Mouse (Mus musculus) intestine, postnatal 0 days (tissue): Measurements from ENCODE around the gene Itpk1. TPM values are rescaled to one million over a fixed set of nuclear protein-coding genes. Genes with fewer than 3 reads are reported as not detected.

Experiments used
- ATAC-seq: fragments of 200-750 bp; cut with Nextera tagmentation; 2 replicates; pipeline ENCODE4 v1.8.0; 2017; ENCODE audit warnings: mild to moderate bottlenecking, moderate TSS enrichment, moderate library complexity
- H3K27ac ChIP-seq: fragments of 300-500 bp; sonication (generic); 2 replicates; pipeline ENCODE4 v1.5.1; 2014; ENCODE audit warnings: mild to moderate bottlenecking, low read depth, low read length, moderate library complexity
- H3K27me3 ChIP-seq: fragments of 300-500 bp; sonication (generic); replicated peaks from 2 replicates; pipeline ENCODE4 v1.6.1; 2014; ENCODE audit warnings: low read length, mixed read lengths; ENCODE audit not compliant: control insufficient read depth, insufficient read depth
- H3K36me3 ChIP-seq: fragments of 300-500 bp; sonication (generic); 2 replicates; pipeline ENCODE4 v1.6.1; 2014; ENCODE audit warnings: mild to moderate bottlenecking, moderate library complexity; ENCODE audit not compliant: control insufficient read depth, insufficient read depth
- H3K4me1 ChIP-seq: fragments of 300-500 bp; sonication (generic); replicated peaks from 2 replicates; pipeline ENCODE4 v1.6.1; 2014; ENCODE audit warnings: antibody characterized with exemption, low read length, mixed read lengths; ENCODE audit not compliant: control insufficient read depth, insufficient read depth
- H3K4me2 ChIP-seq: fragments of 300-500 bp; sonication (generic); replicated peaks from 2 replicates; pipeline ENCODE4 v1.6.1; 2014; ENCODE audit warnings: low read depth, mild to moderate bottlenecking, moderate library complexity
- H3K4me3 ChIP-seq: fragments of 300-500 bp; sonication (generic); 2 replicates; pipeline ENCODE4 v1.5.1; 2014; ENCODE audit warnings: low read depth, low read length
- H3K9ac ChIP-seq: fragments of 300-500 bp; sonication (generic); 2 replicates; pipeline ENCODE4 v1.6.1; 2014; ENCODE audit warnings: mild to moderate bottlenecking, low read depth, low read length
- H3K9me3 ChIP-seq: fragments of 300-500 bp; sonication (generic); 2 replicates; pipeline ENCODE4 v1.6.1; 2016; ENCODE audit warnings: mixed run types; ENCODE audit not compliant: control insufficient read depth
- CTCF ChIP-seq: sonication (generic); IDR thresholded peaks from 2 replicates; pipeline ENCODE4 v1.5.1; 2016; ENCODE audit warnings: low read depth, mild to moderate bottlenecking, control low read depth, antibody characterized with exemption, moderate library complexity
- WGBS: fragments of 180-500 bp; shearing (Covaris S2); extraction: QIAGEN DNeasy Blood & Tissue Kit; methylation state at CpG from one replicate; pipeline ENCODE4 v1.1.7; 2014; 5-methylcytosine and 5-hydroxymethylcytosine counted together
- polyA plus RNA-seq: library from polyadenylated mRNA; unstranded; fragments of >200 nt; fragmentation: Nextera tagmentation; extraction: Ambion mirVana; gene quantifications from 2 replicates; pipeline ENCODE4 v1.2.1, GENCODE M21; 2015

Gene Itpk1
- polyA plus RNA-seq, 1 experiment from 2014 or later: 56.3 TPM

- no peak overlapping the region for H3K4me3 ChIP-seq
- H3K27ac ChIP-seq: no peak overlapping the region
- ATAC-seq: peak; percentile 68
- H3K9me3 ChIP-seq: no peaks in the 10 kb centered on the region
- WGBS: 44% methylated on average over 7 of the region's 7 CpGs
- H3K9ac ChIP-seq: no peak overlapping the region
- no peak overlapping the region for H3K4me2 ChIP-seq
- H3K36me3 ChIP-seq: no peaks in the 10 kb centered on the region
- H3K4me1 ChIP-seq: no peaks in the 10 kb centered on the region
- TF ChIP-seq CTCF: no peak
- no peaks in the 10 kb centered on the region for H3K27me3 ChIP-seq
These were observed 21.0 kb upstream of the Itpk1 start for GRCm38 (mm10) chr12:102725761-102726175.

GRCm38 (mm10) chr12:102725146-102725545 is 20.4 kb upstream of the Itpk1 start:
- TF ChIP-seq CTCF: no peak
- H3K9me3 ChIP-seq: no peaks in the 10 kb centered on the region
- H3K27me3 ChIP-seq: no peaks in the 10 kb centered on the region
- H3K9ac ChIP-seq: no peak overlapping the region
- H3K4me2 ChIP-seq: no peak overlapping the region
- H3K4me1 ChIP-seq: no peaks in the 10 kb centered on the region
- 0 out of 2 replicates have a peak, but pooled peaks have one; percentile 12 for ATAC-seq
- H3K36me3 ChIP-seq: no peaks in the 10 kb centered on the region
- H3K27ac ChIP-seq: no peak overlapping the region
- 86% methylated on average over 6 of the region's 6 CpGs for WGBS
- no peak overlapping the region for H3K4me3 ChIP-seq

GRCm38 (mm10) chr12:102723861-102724260 is 19.1 kb upstream of the Itpk1 start:
- H3K27ac ChIP-seq: no peak overlapping the region
- H3K36me3 ChIP-seq: no peaks in the 10 kb centered on the region
- no peak overlapping the region for H3K9ac ChIP-seq
- no peak for ATAC-seq
- H3K4me3 ChIP-seq: no peak overlapping the region
- no peaks in the 10 kb centered on the region for H3K4me1 ChIP-seq
- WGBS: 73% methylated on average over 6 of the region's 6 CpGs
- H3K27me3 ChIP-seq: no peaks in the 10 kb centered on the region
- H3K4me2 ChIP-seq: no peak overlapping the region
- no peak for TF ChIP-seq CTCF
- no peaks in the 10 kb centered on the region for H3K9me3 ChIP-seq

DNA sequence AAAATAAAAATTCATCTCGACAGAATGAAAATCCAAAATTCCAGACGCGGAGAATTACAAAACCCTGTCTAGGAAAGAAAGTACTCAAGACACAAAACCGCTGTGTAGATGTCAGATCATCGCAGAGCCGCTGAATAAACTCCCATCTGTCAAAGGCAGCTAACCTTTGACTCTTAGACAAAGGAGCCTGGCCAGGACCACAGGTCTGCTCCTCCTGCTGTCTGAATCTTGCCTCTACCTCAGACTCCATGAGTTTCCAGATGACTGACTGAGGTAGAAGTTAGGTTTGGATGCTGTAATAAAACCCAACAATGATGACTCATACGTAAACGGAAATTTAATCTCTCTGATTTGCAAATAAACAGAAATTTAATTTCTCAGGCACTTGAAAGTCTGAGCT is 18.2 kb upstream of the Itpk1 start:
- ATAC-seq: no peak
- H3K9ac ChIP-seq: no peak overlapping the region
- no peaks in the 10 kb centered on the region for H3K27me3 ChIP-seq
- H3K4me2 ChIP-seq: no peak overlapping the region
- H3K4me1 ChIP-seq: no peaks in the 10 kb centered on the region
- WGBS: 72% methylated on average over 8 of the region's 8 CpGs
- no peak for TF ChIP-seq CTCF
- H3K4me3 ChIP-seq: no peak overlapping the region
- H3K36me3 ChIP-seq: no peaks in the 10 kb centered on the region
- H3K9me3 ChIP-seq: no peaks in the 10 kb centered on the region
- no peak overlapping the region for H3K27ac ChIP-seq

GRCm38 (mm10) chr12:102722451-102722850 is 17.7 kb upstream of the Itpk1 start:
- H3K9me3 ChIP-seq: no peaks in the 10 kb centered on the region
- TF ChIP-seq CTCF: no peak
- ATAC-seq: no peak
- no peaks in the 10 kb centered on the region for H3K36me3 ChIP-seq
- no peak overlapping the region for H3K9ac ChIP-seq
- no peaks in the 10 kb centered on the region for H3K27me3 ChIP-seq
- no peak overlapping the region for H3K4me3 ChIP-seq
- H3K4me1 ChIP-seq: no peaks in the 10 kb centered on the region
- WGBS: 67% methylated on average over 11 of the region's 11 CpGs
- no peak overlapping the region for H3K4me2 ChIP-seq
- no peak overlapping the region for H3K27ac ChIP-seq

- H3K4me2 ChIP-seq: peak overlapping the region; percentile 28
- H3K9ac ChIP-seq: no peak overlapping the region
- peak; percentile 91 for TF ChIP-seq CTCF
- WGBS: 22% methylated on average over 13 of the region's 13 CpGs
- H3K4me3 ChIP-seq: no peak overlapping the region
- ATAC-seq: 0 out of 2 replicates have a peak, but pooled peaks have one; percentile 40
- H3K27ac ChIP-seq: no peak overlapping the region
- H3K36me3 ChIP-seq: no peaks in the 10 kb centered on the region
- no peaks in the 10 kb centered on the region for H3K27me3 ChIP-seq
- no peaks in the 10 kb centered on the region for H3K9me3 ChIP-seq
- H3K4me1 ChIP-seq: no peaks in the 10 kb centered on the region
These were observed 15.0 kb upstream of the Itpk1 start for GRCm38 (mm10) chr12:102719552-102720315.
